ENCODE assay signal across 13 mouse cellular contexts in genomic region chr2:172406173-172406572, GRCm38 (mm10). TPM values are rescaled to one million over a fixed set of nuclear protein-coding genes. Genes with fewer than 3 reads are reported as not detected.
"Had no signal": no experiment of that assay in that cellular context is flagged by ENCODE, and none has a peak within 500 bp of the region (broad histone marks: within the 10 kb centered on the region; RNA-seq: fewer than 3 reads in every experiment).

No protein-coding gene starts in this region.

- DNase-seq: kidney, postnatal 14 days; layer of hippocampus, adult 9-11 months; left cerebral cortex, postnatal 4 days; liver, embryonic 13.5 days; liver, postnatal 0 days; lung, postnatal 10 days; spleen, adult 18-20 months; thymus, adult 18-20 months; thymus, postnatal 14 days had no signal

- ATAC-seq: inflammation-experienced regulatory T-cells, adult 6 months; intestine, postnatal 0 days; liver, postnatal 0 days; midbrain, embryonic 15.5 days had no signal

RNA-seq across cellular contexts. Expression of gene Gcnt7, which starts 52.2 kb away (rescaled TPM):
- total RNA-seq: left cerebral cortex, postnatal 4 days; monocyte, adult 5-6 weeks had no signal
